Mouse (Mus musculus) myocyte (in vitro differentiated cells): ENCODE results near the gene Hpcal4. TPM values are rescaled to one million over a fixed set of nuclear protein-coding genes. Genes with fewer than 3 reads are reported as not detected.

Experiments
- H3K27me3 ChIP-seq: one replicate; pipeline ENCODE4 v1.6.1; 2011; ENCODE audit not compliant: control insufficient read depth, insufficient read depth, insufficient read length
- H3K36me3 ChIP-seq: one replicate; pipeline ENCODE4 v1.6.1; 2011; ENCODE audit not compliant: control insufficient read depth, insufficient read depth
- H3K4me2 ChIP-seq: one replicate; pipeline ENCODE4 v1.6.1; 2011; ENCODE audit warnings: low read depth, control low read depth
- H3K4me3 ChIP-seq: one replicate; pipeline ENCODE4 v1.5.1; 2011; ENCODE audit warnings: mild to moderate bottlenecking, control low read depth, moderate library complexity
- H3K79me2 ChIP-seq: one replicate; pipeline ENCODE4 v1.6.1; 2011; ENCODE audit not compliant: control insufficient read depth, insufficient read depth
- H3ac ChIP-seq: one replicate; pipeline ENCODE4 v1.6.1; 2011; ENCODE audit not compliant: control insufficient read depth, insufficient read length
- CEBPB ChIP-seq: IDR thresholded peaks from 2 replicates; pipeline ENCODE4 v1.6.1; 2011; ENCODE audit warnings: mild to moderate bottlenecking, moderate library complexity; ENCODE audit not compliant: poor library complexity, insufficient read depth, severe bottlenecking
- E2F4 ChIP-seq: IDR thresholded peaks from one replicate; pipeline ENCODE4 v1.6.1; 2011; ENCODE audit warnings: mild to moderate bottlenecking, control low read depth, moderate library complexity; ENCODE audit not compliant: insufficient read depth
- MAX ChIP-seq: IDR thresholded peaks from one replicate; pipeline ENCODE4 v1.6.1; 2011; ENCODE audit warnings: low read depth, mild to moderate bottlenecking, control low read depth
- MYOD1 ChIP-seq, 3 experiments: IDR thresholded peaks; one replicate each; pipeline ENCODE4 v1.6.1; 2011; ENCODE audit warnings: control low read depth in 2 of 3, low read depth in 2 of 3, mild to moderate bottlenecking in 2 of 3, moderate library complexity in 1 of 3; ENCODE audit not compliant: insufficient read length in 2 of 3, control insufficient read depth in 1 of 3
- MYOG ChIP-seq, 3 experiments: IDR thresholded peaks; one replicate each; pipeline ENCODE4 v1.6.1; 2011; ENCODE audit warnings: control low read depth in 2 of 3, low read depth in 2 of 3, mild to moderate bottlenecking in 2 of 3; ENCODE audit not compliant: insufficient read length in 2 of 3, control insufficient read depth in 1 of 3, insufficient read depth in 1 of 3
- POLR2A ChIP-seq: IDR thresholded peaks from one replicate; pipeline ENCODE4 v1.6.1; 2011; ENCODE audit warnings: low read depth, mild to moderate bottlenecking, control low read depth, moderate library complexity; ENCODE audit not compliant: insufficient read length
- POLR2AphosphoS2 ChIP-seq: IDR thresholded peaks from one replicate; pipeline ENCODE4 v1.6.1; 2011; ENCODE audit warnings: low read depth, control low read depth; ENCODE audit not compliant: insufficient read length
- REST ChIP-seq: IDR thresholded peaks from one replicate; pipeline ENCODE4 v1.6.1; 2011; ENCODE audit warnings: mild to moderate bottlenecking, control low read depth, moderate library complexity; ENCODE audit not compliant: insufficient read depth, insufficient read length
- SRF ChIP-seq: IDR thresholded peaks from one replicate; pipeline ENCODE4 v1.6.1; 2011; ENCODE audit warnings: low read depth; ENCODE audit not compliant: control insufficient read depth, insufficient read length
- TCF12 ChIP-seq: IDR thresholded peaks from one replicate; pipeline ENCODE4 v1.6.1; 2011; ENCODE audit warnings: mild to moderate bottlenecking, control low read depth; ENCODE audit not compliant: poor library complexity, insufficient read depth, severe bottlenecking
- TCF3 ChIP-seq: IDR thresholded peaks from one replicate; pipeline ENCODE4 v1.6.1; 2011; ENCODE audit warnings: low read depth, control low read depth; ENCODE audit not compliant: insufficient read length
- USF1 ChIP-seq: IDR thresholded peaks from one replicate; pipeline ENCODE4 v1.6.1; 2011; ENCODE audit warnings: low read depth, mild to moderate bottlenecking, control low read depth, moderate library complexity
- polyA plus RNA-seq: library from polyadenylated mRNA; unstranded; fragments of >200 nt; fragmentation: generic; extraction: Trizol; gene quantifications from one replicate; pipeline ENCODE4 v1.2.1, GENCODE M21; 2012; ENCODE audit warnings: missing spikeins

The Hpcal4 gene
- polyA plus RNA-seq, 1 experiment: not detected

- Histone ChIP-seq H3K4me2 (peak overlapping the region; percentile 60), H3K4me3 (no peak overlapping the region), H3K79me2 (peaks cover 16% of the 10 kb centered on the region), H3K27me3 (no peaks in the 10 kb centered on the region), H3ac (no peak overlapping the region), H3K36me3 (no peaks in the 10 kb centered on the region)
- TF ChIP-seq MYOG (IDR thresholded peaks at IDR 0.05; ENCODE audit: control insufficient read depth in 1 of 3, insufficient read depth in 1 of 3, insufficient read length in 2 of 3, low read depth in 2 of 3) (peak in 2 of 3 experiments; percentile 60 to 78), TCF3 (peak; percentile 32), REST (no peak), CEBPB (no peak), POLR2AphosphoS2 (no peak), MAX (no peak), SRF (no peak), USF1 (no peak), POLR2A (peak; percentile 28), MYOD1 (IDR thresholded peaks at IDR 0.05; ENCODE audit: control insufficient read depth in 1 of 3, insufficient read length in 2 of 3, low read depth in 2 of 3) (peak in 2 of 3 experiments; percentile 82 to 95), TCF12 (peak; percentile 10), E2F4 (no peak)
These were observed 56.6 kb downstream of the Hpcal4 start for GRCm38 (mm10) chr4:123239361-123240203.

Other genes with a start within 250 kb of the Hpcal4 start
- gene Mfsd2a, start 222.0 kb upstream of the Hpcal4 start, polyA plus RNA-seq: 7.5 TPM
- gene Mycl, start 187.6 kb upstream of the Hpcal4 start, polyA plus RNA-seq: 9.6 TPM
- gene Trit1, start 166.6 kb upstream of the Hpcal4 start, polyA plus RNA-seq: 14.2 TPM
- 0.02 TPM for gene Bmp8b, start 78.1 kb upstream of the Hpcal4 start, polyA plus RNA-seq
- gene Oxct2b, start 67.0 kb upstream of the Hpcal4 start, polyA plus RNA-seq: not detected
- gene Ppie, start 43.3 kb upstream of the Hpcal4 start, polyA plus RNA-seq: 65.0 TPM
- gene Nt5c1a, start 18.3 kb downstream of the Hpcal4 start, polyA plus RNA-seq: not detected
- gene Heyl, start 50.3 kb downstream of the Hpcal4 start, polyA plus RNA-seq: 30.2 TPM
- 154 TPM for gene Pabpc4, start 79.1 kb downstream of the Hpcal4 start, polyA plus RNA-seq
- 0.04 TPM for gene Oxct2a, start 140.4 kb downstream of the Hpcal4 start, polyA plus RNA-seq
- gene Bmp8a, start 160.0 kb downstream of the Hpcal4 start, polyA plus RNA-seq: 1.2 TPM